Mouse (Mus musculus) CH12.LX (cell line): ENCODE data around the gene Sgcb. TPM values are rescaled to one million over a fixed set of nuclear protein-coding genes. Genes with fewer than 3 reads are reported as not detected.

ENCODE experiments used
- DNase-seq: peaks from one replicate; pipeline ENCODE4 v3.0.0-alpha.2; 2013; ENCODE audit errors: extremely low read depth
- H3K27ac ChIP-seq: 2 replicates; pipeline ENCODE4 v1.5.1; 2012; ENCODE audit warnings: low read depth, mild to moderate bottlenecking, control low read depth, moderate library complexity; ENCODE audit not compliant: insufficient read depth
- H3K27me3 ChIP-seq: replicated peaks from 2 replicates; pipeline ENCODE3; 2012; ENCODE audit warnings: inconsistent platforms
- H3K36me3 ChIP-seq, 2 experiments: replicated peaks in 1 of 2; 2 replicates each; pipeline versions ENCODE3 to v1.6.1; 2012; ENCODE audit warnings: inconsistent platforms in 1 of 2, low read length in 1 of 2, mild to moderate bottlenecking in 1 of 2, mixed read lengths in 1 of 2, moderate library complexity in 1 of 2; ENCODE audit not compliant: control insufficient read depth in 1 of 2, insufficient read depth in 1 of 2
- H3K4me1 ChIP-seq, 2 experiments: 2 replicates each; pipeline ENCODE4 v1.6.1; 2012; ENCODE audit warnings: inconsistent platforms in 1 of 2, moderate library complexity in 1 of 2; ENCODE audit not compliant: insufficient read depth in 2 of 2, control insufficient read depth in 1 of 2
- H3K4me2 ChIP-seq: 2 replicates; pipeline ENCODE4 v1.6.1; 2012; ENCODE audit warnings: low read depth, mild to moderate bottlenecking, control low read depth; ENCODE audit not compliant: poor library complexity, insufficient read depth, severe bottlenecking
- H3K4me3 ChIP-seq, 3 experiments: fragments of 150-350 bp in 1 of 3; sonication (generic) in 1 of 3; replicated peaks in 1 of 3; 2 replicates each; pipeline versions ENCODE3 to v1.5.1; 2011 to 2012; ENCODE audit warnings: low read depth in 2 of 3, low read length in 2 of 3, mild to moderate bottlenecking in 2 of 3, moderate library complexity in 2 of 3, control low read depth in 1 of 3, improper control_type of control experiment in 1 of 3, inconsistent platforms in 1 of 3, mixed read lengths in 1 of 3; ENCODE audit not compliant: poor library complexity in 1 of 3
- H3K79me2 ChIP-seq: replicated peaks from 2 replicates; pipeline ENCODE4 v1.6.1; 2012; ENCODE audit warnings: mild to moderate bottlenecking, moderate library complexity; ENCODE audit not compliant: control insufficient read depth, poor library complexity, insufficient read depth, severe bottlenecking; ENCODE audit errors: extremely low read depth
- H3K9ac ChIP-seq: 2 replicates; pipeline ENCODE4 v1.6.1; 2012; ENCODE audit warnings: low read depth, mild to moderate bottlenecking, control low read depth, moderate library complexity; ENCODE audit not compliant: insufficient read depth
- H3K9me3 ChIP-seq: replicated peaks from 2 replicates; pipeline ENCODE3; 2012; ENCODE audit warnings: low read length, inconsistent platforms, mixed read lengths
- EP300 ChIP-seq: IDR thresholded peaks from 2 replicates; pipeline ENCODE4 v1.6.1; 2011; ENCODE audit warnings: low read length, improper control_type of control experiment
- ETS1 ChIP-seq: conservative IDR thresholded peaks from 2 replicates; pipeline ENCODE4 v1.6.1; 2012; ENCODE audit warnings: low read depth, mild to moderate bottlenecking, inconsistent platforms, low read length, improper control_type of control experiment, moderate library complexity
- HCFC1 ChIP-seq: IDR thresholded peaks from 2 replicates; pipeline ENCODE4 v1.6.1; 2012; ENCODE audit warnings: low read depth, mild to moderate bottlenecking, inconsistent platforms, low read length, improper control_type of control experiment
- IRF4 ChIP-seq: IDR thresholded peaks from 2 replicates; pipeline ENCODE4 v1.6.1; 2014; ENCODE audit warnings: low read depth, mild to moderate bottlenecking, inconsistent platforms, low read length, improper control_type of control experiment
- JUN ChIP-seq: IDR thresholded peaks from 2 replicates; pipeline ENCODE4 v1.6.1; 2011; ENCODE audit warnings: low read depth, mild to moderate bottlenecking, low read length, improper control_type of control experiment, moderate library complexity; ENCODE audit not compliant: insufficient read depth
- JUND ChIP-seq: conservative IDR thresholded peaks from 2 replicates; pipeline ENCODE4 v1.6.1; 2011; ENCODE audit warnings: low read depth, low read length, improper control_type of control experiment
- KAT2A ChIP-seq: IDR thresholded peaks from 2 replicates; pipeline ENCODE4 v1.6.1; 2012; ENCODE audit warnings: low read length, improper control_type of control experiment, inconsistent platforms; ENCODE audit not compliant: insufficient replicate concordance
- MAFK ChIP-seq: IDR thresholded peaks from 2 replicates; pipeline ENCODE4 v1.6.1; 2011; ENCODE audit warnings: low read length, improper control_type of control experiment; ENCODE audit not compliant: insufficient replicate concordance
- MAX ChIP-seq: IDR thresholded peaks from 2 replicates; pipeline ENCODE4 v1.6.1; 2011; ENCODE audit warnings: low read length, improper control_type of control experiment
- RAD21 ChIP-seq: IDR thresholded peaks from 2 replicates; pipeline ENCODE4 v1.6.1; 2011; ENCODE audit warnings: low read depth, mild to moderate bottlenecking, low read length, improper control_type of control experiment, moderate library complexity
- RCOR1 ChIP-seq: conservative IDR thresholded peaks from 2 replicates; pipeline ENCODE4 v1.6.1; 2012; ENCODE audit warnings: low read depth, mild to moderate bottlenecking, inconsistent platforms, low read length, improper control_type of control experiment
- SMC3 ChIP-seq: IDR thresholded peaks from 2 replicates; pipeline ENCODE4 v1.6.1; 2011; ENCODE audit warnings: low read depth, low read length, improper control_type of control experiment
- USF1 ChIP-seq: IDR thresholded peaks from 2 replicates; pipeline ENCODE4 v1.6.1; 2014; ENCODE audit warnings: low read depth, mild to moderate bottlenecking, inconsistent platforms, low read length, improper control_type of control experiment
- USF2 ChIP-seq: conservative IDR thresholded peaks from 2 replicates; pipeline ENCODE4 v1.6.1; 2011; ENCODE audit warnings: low read depth, low read length, improper control_type of control experiment
- ZMIZ1 ChIP-seq: IDR thresholded peaks from 2 replicates; pipeline ENCODE4 v1.6.1; 2012; ENCODE audit warnings: low read depth, mild to moderate bottlenecking, inconsistent platforms, low read length, improper control_type of control experiment
- ZNF384 ChIP-seq: IDR thresholded peaks from 2 replicates; pipeline ENCODE4 v1.6.1; 2012; ENCODE audit warnings: low read depth, low read length, improper control_type of control experiment, inconsistent platforms
- dilution Hi-C: fragments of 300-500 bp; cut with MboI; formaldehyde crosslinking; loops from 2 replicates; pipeline ENCODE4 v1.14.3; 2020; ENCODE audit warnings: low sequenced_read_pairs; ENCODE audit not compliant: extremely low pct_unique_long_range_greater_than_20kb, extremely low pct_ligation_motif_present
- in situ Hi-C: fragments of 300-500 bp; cut with MboI; formaldehyde crosslinking; loops from 3 replicates; pipeline ENCODE4 v1.14.3; 2019; ENCODE audit warnings: low sequenced_read_pairs, low pct_ligation_motif_present, low pct_unique_long_range_greater_than_20kb, mixed read lengths
- polyA plus RNA-seq: library from polyadenylated mRNA; unstranded; fragments of >175 nt; gene quantifications from 2 replicates; pipeline ENCODE4 v1.2.1, GENCODE M21; 2012; ENCODE audit warnings: low read depth; ENCODE audit not compliant: insufficient read length
- total RNA-seq, 2 experiments: library from RNA; depleted of rRNA; stranded (reverse); fragments of 300-350 nt in 1 of 2; fragments of >200 nt in 1 of 2; gene quantifications; 2 replicates each; pipeline ENCODE4 v1.2.3; 2012 to 2014

Sgcb gene
- total and polyA plus RNA-seq, 3 experiments: 2.6 to 8.5 (median 4.6) TPM

DNA sequence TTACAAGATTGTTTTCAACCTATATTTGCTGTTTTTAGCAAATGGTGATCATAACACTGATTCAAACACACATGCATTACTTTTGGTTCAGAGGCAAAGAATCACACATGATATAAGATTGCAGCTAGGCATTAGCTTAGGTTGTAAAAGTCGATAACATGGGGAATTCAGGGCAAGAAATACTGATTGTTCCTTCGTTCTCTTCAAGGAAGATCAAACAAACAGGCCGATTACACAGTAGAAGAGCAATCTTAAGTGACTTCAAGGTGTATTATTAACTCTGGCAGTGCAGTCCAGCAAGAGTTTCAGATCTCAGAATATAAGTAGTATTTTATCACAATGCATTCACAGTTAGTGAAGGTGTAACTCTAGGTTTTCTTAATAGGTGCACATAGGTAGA is 60.5 kb downstream of the Sgcb start:
- H3K9ac ChIP-seq: no peak overlapping the region
- no peak for TF ChIP-seq IRF4
- no peak for TF ChIP-seq HCFC1
- no peak for TF ChIP-seq KAT2A
- TF ChIP-seq EP300: no peak
- no peak for TF ChIP-seq ZNF384
- no peak for TF ChIP-seq RAD21
- TF ChIP-seq USF1: no peak
- TF ChIP-seq ETS1: no peak
- TF ChIP-seq JUN: no peak
- TF ChIP-seq JUND: no peak
- TF ChIP-seq RCOR1: no peak
- TF ChIP-seq MAFK: no peak
- TF ChIP-seq ZMIZ1: no peak
- TF ChIP-seq SMC3: no peak
- no peaks in the 10 kb centered on the region for H3K9me3 ChIP-seq
- no peaks in the 10 kb centered on the region for H3K27me3 ChIP-seq
- H3K4me2 ChIP-seq: no peak overlapping the region
- in situ Hi-C loops: no loop called here
- no peaks in the 10 kb centered on the region for H3K79me2 ChIP-seq
- H3K4me1 ChIP-seq: no peaks in the 10 kb centered on the region
- no peak overlapping the region for H3K27ac ChIP-seq
- H3K36me3 ChIP-seq: no peaks in the 10 kb centered on the region
- no peak for DNase-seq
- H3K4me3 ChIP-seq: no peak overlapping the region
- dilution Hi-C loops: no loop called here

DNA sequence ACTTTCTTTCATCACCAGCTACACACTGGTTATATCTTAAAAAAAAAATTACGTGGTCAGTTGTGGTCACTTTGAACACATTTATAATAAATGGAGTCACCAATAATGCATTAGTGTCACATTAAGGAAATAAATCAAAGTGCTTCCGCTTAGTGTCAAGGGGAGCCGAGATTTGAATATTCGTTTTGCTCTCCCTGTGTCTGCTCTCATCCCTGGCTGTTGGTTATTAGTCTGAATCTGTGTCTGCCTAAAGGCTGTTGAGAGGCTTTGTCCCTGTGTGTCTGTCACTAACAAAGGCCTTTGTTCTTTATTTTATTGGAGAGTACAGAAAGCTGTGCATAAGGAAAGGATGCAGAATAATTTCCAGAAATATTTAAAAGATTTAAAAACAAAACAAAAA is 61.0 kb downstream of the Sgcb start:
- Histone ChIP-seq H3K9me3 (no peaks in the 10 kb centered on the region), H3K4me1 (no peaks in the 10 kb centered on the region), H3K4me2 (no peak overlapping the region), H3K79me2 (no peaks in the 10 kb centered on the region), H3K9ac (no peak overlapping the region), H3K27ac (no peak overlapping the region), H3K27me3 (no peaks in the 10 kb centered on the region), H3K36me3 (no peaks in the 10 kb centered on the region), H3K4me3 (no peak overlapping the region)
- dilution Hi-C loops (no loop called here), in situ Hi-C loops (no loop called here)
- DNase-seq: no peak
- TF ChIP-seq USF1: no peak
- TF ChIP-seq MAX: no peak
- TF ChIP-seq USF2: no peak
- TF ChIP-seq JUN: no peak
